Mouse (Mus musculus): ENCODE measurements around the gene Kcnd2. TPM values are rescaled to one million over a fixed set of nuclear protein-coding genes. Genes with fewer than 3 reads are reported as not detected.
A peak's percentile ranks its signal among the peaks of the same experiment; 100 is the strongest.

The Kcnd2 gene
- polyA plus RNA-seq, 1 experiment from 2014 or later = 3.8 TPM

GRCm38 (mm10) chr6:21709228-21709627 lies 493.9 kb downstream of the Kcnd2 start:
- Histone ChIP-seq H3K4me1 (no peaks in the 10 kb centered on the region), H3K27ac (no peak overlapping the region), H3K27me3 (no peaks in the 10 kb centered on the region), H3K36me3 (no peaks in the 10 kb centered on the region), H3K9ac (no peak overlapping the region), H3K4me3 (no peak overlapping the region), H3K9me3 (no peaks in the 10 kb centered on the region), H3K4me2 (no peak overlapping the region)
- 4% methylated on average over 3 of the region's 3 CpGs for WGBS
- ATAC-seq (ENCODE audit: insufficient number of reproducible peaks, low FRiP score, low TSS enrichment, low read depth) = no peak

GRCm38 (mm10) chr6:21719121-21719520 lies 503.8 kb downstream of the Kcnd2 start:
- no peak for ATAC-seq (ENCODE audit: insufficient number of reproducible peaks, low FRiP score, low TSS enrichment, low read depth)
- Histone ChIP-seq H3K4me2 (no peak overlapping the region), H3K27ac (no peak overlapping the region), H3K4me1 (no peaks in the 10 kb centered on the region), H3K27me3 (no peaks in the 10 kb centered on the region), H3K9me3 (no peaks in the 10 kb centered on the region), H3K4me3 (no peak overlapping the region), H3K36me3 (no peaks in the 10 kb centered on the region), H3K9ac (no peak overlapping the region)
- 69% methylated on average over 1 of the region's 1 CpGs for WGBS

- Histone ChIP-seq H3K9me3 (no peaks in the 10 kb centered on the region), H3K9ac (no peak overlapping the region), H3K4me3 (no peak overlapping the region), H3K27me3 (no peaks in the 10 kb centered on the region), H3K4me2 (no peak overlapping the region), H3K27ac (no peak overlapping the region), H3K4me1 (no peaks in the 10 kb centered on the region), H3K36me3 (no peaks in the 10 kb centered on the region)
- WGBS = 78% methylated on average over 10 of the region's 10 CpGs
- no peak for ATAC-seq (ENCODE audit: insufficient number of reproducible peaks, low FRiP score, low TSS enrichment, low read depth)
Measured at GRCm38 (mm10) chr6:21722238-21722637, 506.9 kb downstream of the Kcnd2 start.

DNA sequence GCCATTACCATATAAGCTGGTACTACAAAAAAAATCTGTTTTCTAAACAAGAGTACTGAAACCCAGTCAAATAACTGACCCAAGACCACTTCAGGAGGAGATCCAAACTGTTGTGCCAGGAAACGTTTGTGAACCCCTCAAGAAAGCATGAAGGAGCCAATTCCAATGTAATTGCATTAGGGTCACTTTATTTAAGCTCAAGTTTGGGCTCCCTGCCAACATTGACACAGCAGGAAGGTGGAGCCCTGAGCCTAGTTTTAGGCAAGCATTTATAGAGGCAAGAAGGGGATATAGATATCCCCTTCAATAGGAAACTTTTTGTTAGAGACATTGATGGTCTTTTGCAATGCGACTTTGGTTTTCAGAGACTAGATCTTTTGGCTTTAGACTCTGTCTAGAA lies 525.3 kb downstream of the Kcnd2 start:
- WGBS = 41% methylated on average over 2 of the region's 2 CpGs
- H3K27me3 ChIP-seq = no peaks in the 10 kb centered on the region
- H3K4me3 ChIP-seq = no peak overlapping the region
- no peaks in the 10 kb centered on the region for H3K4me1 ChIP-seq
- ATAC-seq (ENCODE audit: insufficient number of reproducible peaks, low FRiP score, low TSS enrichment, low read depth) = no peak
- no peak overlapping the region for H3K27ac ChIP-seq
- H3K4me2 ChIP-seq = no peak overlapping the region
- H3K9me3 ChIP-seq = no peaks in the 10 kb centered on the region
- H3K9ac ChIP-seq = no peak overlapping the region
- no peaks in the 10 kb centered on the region for H3K36me3 ChIP-seq

DNA sequence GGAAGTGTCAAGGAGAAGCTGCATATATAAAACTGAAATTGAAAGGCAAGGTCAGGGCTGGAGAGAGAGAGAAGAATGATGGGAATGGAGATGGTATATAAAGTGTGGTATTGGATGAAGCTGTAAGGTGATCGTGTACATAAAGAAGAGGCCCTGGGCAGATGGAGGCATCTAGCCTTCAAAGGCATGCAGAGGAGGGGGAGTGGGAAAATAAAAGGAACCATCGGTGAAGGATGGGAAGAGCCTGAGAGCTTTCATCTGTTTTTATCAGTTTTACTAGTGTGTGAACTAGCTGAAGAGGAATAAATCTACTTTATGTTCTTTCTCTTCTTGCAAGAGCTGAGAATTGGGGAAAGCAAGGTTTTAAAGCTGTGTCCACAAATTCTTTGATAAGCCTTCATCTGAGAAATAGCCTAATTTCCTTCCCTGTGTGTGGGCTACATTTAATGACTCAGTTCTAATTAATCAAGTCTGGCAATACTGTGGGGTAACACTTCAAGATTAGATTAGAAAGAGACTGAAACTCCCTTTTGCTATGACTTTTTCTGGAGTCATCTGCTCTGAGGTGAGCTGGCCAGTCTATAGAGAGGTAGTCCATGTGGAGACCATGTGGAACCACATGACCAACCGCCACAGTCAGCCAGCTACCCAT lies 529.4 kb downstream of the Kcnd2 start:
- Histone ChIP-seq H3K27ac (no peak overlapping the region), H3K4me1 (no peaks in the 10 kb centered on the region), H3K27me3 (no peaks in the 10 kb centered on the region), H3K9me3 (no peaks in the 10 kb centered on the region), H3K4me3 (no peak overlapping the region), H3K9ac (no peak overlapping the region), H3K4me2 (no peak overlapping the region), H3K36me3 (no peaks in the 10 kb centered on the region)
- no peak for ATAC-seq (ENCODE audit: insufficient number of reproducible peaks, low FRiP score, low TSS enrichment, low read depth)
- WGBS = 55% methylated on average over 3 of the region's 3 CpGs

- Histone ChIP-seq H3K4me2 (no peak overlapping the region), H3K9me3 (no peaks in the 10 kb centered on the region), H3K4me1 (no peaks in the 10 kb centered on the region), H3K36me3 (no peaks in the 10 kb centered on the region), H3K9ac (no peak overlapping the region), H3K27me3 (no peaks in the 10 kb centered on the region), H3K4me3 (no peak overlapping the region), H3K27ac (no peak overlapping the region)
- 76% methylated on average over 1 of the region's 1 CpGs for WGBS
- no peak for ATAC-seq (ENCODE audit: insufficient number of reproducible peaks, low FRiP score, low TSS enrichment, low read depth)
Measured at GRCm38 (mm10) chr6:21747536-21747935, 532.2 kb downstream of the Kcnd2 start.

DNA sequence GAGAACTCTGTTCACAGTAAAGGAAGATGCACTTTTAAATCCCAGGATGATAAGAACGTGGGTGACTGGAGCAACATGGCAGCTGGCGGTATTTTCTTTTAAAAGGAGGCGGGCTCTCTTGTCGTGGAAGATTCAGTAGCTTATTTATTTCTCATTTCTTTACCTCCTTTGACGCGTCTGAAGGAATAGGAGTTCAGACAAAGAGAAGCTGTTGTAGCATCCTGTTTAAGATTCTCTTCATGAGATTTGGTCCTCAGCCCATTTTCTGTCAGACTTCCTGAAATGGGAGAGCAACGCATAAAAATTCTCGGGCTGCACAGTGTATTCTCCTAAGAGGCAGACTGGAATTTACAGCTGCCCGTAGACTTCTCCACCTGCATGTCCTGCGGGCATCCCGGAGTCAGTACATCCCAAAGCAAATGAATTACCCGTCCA lies 552.5 kb downstream of the Kcnd2 start:
- H3K4me1 ChIP-seq = 0 out of 2 replicates have a peak, but pooled peaks cover 2% of the 10 kb centered on the region
- H3K9me3 ChIP-seq = no peaks in the 10 kb centered on the region
- no peak for ATAC-seq (ENCODE audit: insufficient number of reproducible peaks, low FRiP score, low TSS enrichment, low read depth)
- no peak overlapping the region for H3K27ac ChIP-seq
- no peak overlapping the region for H3K4me3 ChIP-seq
- no peaks in the 10 kb centered on the region for H3K36me3 ChIP-seq
- WGBS = 63% methylated on average over 12 of the region's 12 CpGs
- H3K4me2 ChIP-seq = no peak overlapping the region
- no peak overlapping the region for H3K9ac ChIP-seq
- no peaks in the 10 kb centered on the region for H3K27me3 ChIP-seq

DNA sequence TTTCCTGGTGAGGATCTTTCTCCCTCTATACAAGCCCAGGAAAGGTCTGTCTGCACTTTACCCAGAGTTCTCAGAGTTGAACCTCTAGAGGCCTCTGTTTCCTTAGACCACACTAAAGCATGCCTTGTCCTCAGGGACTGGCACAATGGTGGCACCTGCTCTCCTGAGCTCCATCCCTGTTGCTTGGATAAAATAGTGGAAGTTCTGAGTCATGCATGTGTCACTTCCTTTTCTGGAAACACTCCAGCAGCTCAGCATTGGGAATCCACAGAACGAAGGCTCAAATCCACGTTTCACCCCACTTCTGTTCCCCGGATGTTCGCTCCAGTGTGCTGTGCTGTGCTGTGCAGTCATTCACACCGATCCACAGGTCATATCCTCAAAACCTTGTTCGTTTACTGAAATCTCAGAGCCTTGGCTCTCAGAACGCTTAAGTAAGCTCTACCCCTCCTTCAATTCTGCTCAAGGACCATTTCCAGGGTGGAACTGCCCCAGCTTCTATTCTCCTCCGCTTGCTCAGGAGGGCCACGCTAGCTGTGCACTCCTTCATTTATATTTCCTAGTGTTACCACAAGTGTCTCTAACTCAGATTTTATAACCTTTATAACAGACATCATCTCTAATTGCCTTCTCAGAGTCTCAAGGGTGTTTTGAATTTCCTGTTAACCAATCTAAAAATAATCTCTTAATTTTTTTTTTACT lies 553.6 kb downstream of the Kcnd2 start:
- H3K4me2 ChIP-seq = no peak overlapping the region
- peak overlapping the region; percentile 22 for H3K27ac ChIP-seq
- 0 out of 2 replicates have a peak, but pooled peaks cover 2% of the 10 kb centered on the region for H3K4me1 ChIP-seq
- H3K36me3 ChIP-seq = no peaks in the 10 kb centered on the region
- no peak overlapping the region for H3K4me3 ChIP-seq
- H3K27me3 ChIP-seq = no peaks in the 10 kb centered on the region
- H3K9ac ChIP-seq = no peak overlapping the region
- 53% methylated on average over 9 of the region's 9 CpGs for WGBS
- peak; percentile 30; the same call in 1 of the 2 replicates for ATAC-seq (ENCODE audit: insufficient number of reproducible peaks, low FRiP score, low TSS enrichment, low read depth)
- no peaks in the 10 kb centered on the region for H3K9me3 ChIP-seq

GRCm38 (mm10) chr6:21769447-21769809 lies 554.1 kb downstream of the Kcnd2 start:
- Histone ChIP-seq H3K27ac (no peak overlapping the region), H3K4me2 (no peak overlapping the region), H3K9me3 (no peaks in the 10 kb centered on the region), H3K27me3 (no peaks in the 10 kb centered on the region), H3K4me3 (no peak overlapping the region), H3K36me3 (no peaks in the 10 kb centered on the region), H3K9ac (no peak overlapping the region), H3K4me1 (0 out of 2 replicates have a peak, but pooled peaks cover 2% of the 10 kb centered on the region)
- no peak for ATAC-seq (ENCODE audit: insufficient number of reproducible peaks, low FRiP score, low TSS enrichment, low read depth)
- WGBS = 41% methylated on average over 1 of the region's 1 CpGs

DNA sequence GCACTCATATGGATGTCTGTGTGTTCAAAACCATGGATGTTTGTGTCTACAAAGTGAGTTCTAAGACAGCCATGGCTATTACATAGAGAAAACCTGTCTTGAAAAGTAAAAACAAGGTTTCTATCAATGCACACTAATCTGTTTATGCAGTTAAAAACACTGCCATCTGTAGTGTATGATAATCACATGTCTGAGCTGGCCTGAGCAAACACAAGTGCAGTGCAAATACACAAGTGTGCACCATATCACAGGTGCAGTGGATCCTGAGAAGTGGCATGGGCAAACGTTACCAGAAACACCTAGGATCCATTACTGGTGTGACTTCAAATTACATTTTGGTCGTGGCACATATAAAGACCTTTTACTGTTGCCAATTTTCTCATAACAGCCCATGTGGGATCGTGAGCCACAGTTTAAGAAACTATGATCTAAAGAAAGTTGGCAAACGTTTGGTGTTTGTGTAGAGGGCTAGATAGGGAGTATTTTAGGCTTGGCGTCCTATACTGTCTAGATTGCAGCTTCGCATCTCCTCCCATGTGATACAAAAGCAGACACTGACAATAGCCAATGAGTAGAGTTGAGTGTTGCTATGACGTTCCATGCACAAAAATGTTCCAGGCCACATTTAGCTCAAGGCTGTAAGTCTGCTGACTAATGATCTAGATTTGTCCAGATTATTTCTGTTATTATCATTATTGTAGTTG lies 559.1 kb downstream of the Kcnd2 start:
- H3K4me2 ChIP-seq = no peak overlapping the region
- no peak overlapping the region for H3K9ac ChIP-seq
- no peaks in the 10 kb centered on the region for H3K9me3 ChIP-seq
- no peak for ATAC-seq (ENCODE audit: insufficient number of reproducible peaks, low FRiP score, low TSS enrichment, low read depth)
- no peak overlapping the region for H3K4me3 ChIP-seq
- no peak overlapping the region for H3K27ac ChIP-seq
- H3K27me3 ChIP-seq = no peaks in the 10 kb centered on the region
- no peaks in the 10 kb centered on the region for H3K36me3 ChIP-seq
- no peaks in the 10 kb centered on the region for H3K4me1 ChIP-seq
- 53% methylated on average over 7 of the region's 7 CpGs for WGBS
